Mouse (Mus musculus): Measurements from ENCODE around the gene Olfr987.

DNA sequence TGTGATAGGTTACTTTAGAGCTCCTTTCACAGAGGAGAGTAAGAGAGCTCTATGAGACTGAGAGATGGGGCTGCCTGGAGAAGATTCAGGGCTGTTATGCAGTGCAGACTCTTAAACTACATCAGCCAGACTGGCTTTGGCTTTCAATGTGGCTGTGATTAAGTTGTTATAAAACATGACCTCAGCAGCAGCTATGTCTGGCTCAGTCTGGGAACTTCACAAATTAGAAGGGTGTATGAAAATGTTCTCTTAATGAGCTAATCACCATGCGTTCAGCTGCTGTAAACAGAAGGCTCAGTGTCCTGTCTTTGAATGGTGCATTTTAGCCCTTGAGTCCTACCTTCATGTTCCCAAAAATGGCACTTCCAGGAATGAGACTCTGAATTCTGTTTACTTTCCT is 20.0 kb downstream of the Olfr987 start:
- no peak for TF ChIP-seq CTCF (IDR thresholded peaks at IDR 0.05; ENCODE audit: borderline replicate concordance, extremely low read depth, insufficient read depth, insufficient read length)
- no peak for TF ChIP-seq POLR2A (IDR thresholded peaks at IDR 0.05; ENCODE audit: borderline replicate concordance, extremely low read depth, insufficient read depth, insufficient read length, poor library complexity, severe bottlenecking)
